Mouse (Mus musculus) liver, postnatal 0 days (tissue): ENCODE measurements around the gene Hoxb5. TPM values are rescaled to one million over a fixed set of nuclear protein-coding genes. Genes with fewer than 3 reads are reported as not detected.
A peak's percentile ranks its signal among the peaks of the same experiment; 100 is the strongest.

Experiments
- ATAC-seq: fragments of 200-750 bp; cut with Nextera tagmentation; 2 replicates; pipeline ENCODE4 v1.8.0; 2017; ENCODE audit warnings: mild to moderate bottlenecking, moderate library complexity
- DNase-seq: peaks from one replicate; pipeline ENCODE4 v3.0.0-alpha.2; 2016
- H3K27ac ChIP-seq: fragments of 300-500 bp; sonication (generic); 2 replicates; pipeline ENCODE4 v1.5.1; 2014; ENCODE audit warnings: antibody characterized with exemption, moderate library complexity, mild to moderate bottlenecking, low read depth
- H3K27me3 ChIP-seq: fragments of 300-500 bp; sonication (generic); 2 replicates; pipeline ENCODE4 v1.6.1; 2014; ENCODE audit warnings: low read length, control low read depth, mixed read lengths; ENCODE audit not compliant: insufficient read depth
- H3K36me3 ChIP-seq: fragments of 300-500 bp; sonication (generic); replicated peaks from 2 replicates; pipeline ENCODE4 v1.6.1; 2014; ENCODE audit warnings: mild to moderate bottlenecking, control low read depth, low read length, moderate library complexity, mixed read lengths; ENCODE audit not compliant: insufficient read depth
- H3K4me1 ChIP-seq: fragments of 300-500 bp; sonication (generic); 2 replicates; pipeline ENCODE4 v1.6.1; 2014; ENCODE audit warnings: antibody characterized with exemption, mild to moderate bottlenecking, control low read depth; ENCODE audit not compliant: insufficient read depth
- H3K4me2 ChIP-seq: fragments of 300-500 bp; sonication (generic); 2 replicates; pipeline ENCODE4 v1.6.1; 2014; ENCODE audit warnings: low read depth, mild to moderate bottlenecking, low read length, moderate library complexity, mixed read lengths
- H3K4me3 ChIP-seq: fragments of 300-500 bp; sonication (generic); 2 replicates; pipeline ENCODE4 v1.5.1; 2014; ENCODE audit warnings: low read depth, low read length
- H3K9ac ChIP-seq: fragments of 300-500 bp; sonication (generic); replicated peaks from 2 replicates; pipeline ENCODE4 v1.6.1; 2014; ENCODE audit warnings: mild to moderate bottlenecking, moderate library complexity
- H3K9me3 ChIP-seq: fragments of 300-500 bp; sonication (generic); 2 replicates; pipeline ENCODE4 v1.6.1; 2016; ENCODE audit warnings: mild to moderate bottlenecking, control low read depth, low read length, mixed read lengths
- CTCF ChIP-seq: sonication (generic); IDR thresholded peaks from 2 replicates; pipeline ENCODE4 v1.5.1; 2016; ENCODE audit warnings: antibody characterized with exemption, low read depth
- EP300 ChIP-seq: IDR thresholded peaks from 2 replicates; pipeline ENCODE4 v1.6.1; 2016; ENCODE audit warnings: antibody characterized with exemption, low read depth, mild to moderate bottlenecking
- WGBS: fragments of 180-500 bp; shearing (Covaris S2); extraction: QIAGEN DNeasy Blood & Tissue Kit; methylation state at CpG from one replicate; pipeline ENCODE4 v1.1.7; 2014; ENCODE audit not compliant: insufficient replicate concordance; 5-methylcytosine and 5-hydroxymethylcytosine counted together
- polyA plus RNA-seq: library from polyadenylated mRNA; unstranded; fragments of >200 nt; fragmentation: Nextera tagmentation; extraction: Ambion mirVana; gene quantifications from 2 replicates; pipeline ENCODE4 v1.2.1, GENCODE M21; 2015

The Hoxb5 gene
- polyA plus RNA-seq, 1 experiment from 2014 or later, result 0.75 TPM

DNA sequence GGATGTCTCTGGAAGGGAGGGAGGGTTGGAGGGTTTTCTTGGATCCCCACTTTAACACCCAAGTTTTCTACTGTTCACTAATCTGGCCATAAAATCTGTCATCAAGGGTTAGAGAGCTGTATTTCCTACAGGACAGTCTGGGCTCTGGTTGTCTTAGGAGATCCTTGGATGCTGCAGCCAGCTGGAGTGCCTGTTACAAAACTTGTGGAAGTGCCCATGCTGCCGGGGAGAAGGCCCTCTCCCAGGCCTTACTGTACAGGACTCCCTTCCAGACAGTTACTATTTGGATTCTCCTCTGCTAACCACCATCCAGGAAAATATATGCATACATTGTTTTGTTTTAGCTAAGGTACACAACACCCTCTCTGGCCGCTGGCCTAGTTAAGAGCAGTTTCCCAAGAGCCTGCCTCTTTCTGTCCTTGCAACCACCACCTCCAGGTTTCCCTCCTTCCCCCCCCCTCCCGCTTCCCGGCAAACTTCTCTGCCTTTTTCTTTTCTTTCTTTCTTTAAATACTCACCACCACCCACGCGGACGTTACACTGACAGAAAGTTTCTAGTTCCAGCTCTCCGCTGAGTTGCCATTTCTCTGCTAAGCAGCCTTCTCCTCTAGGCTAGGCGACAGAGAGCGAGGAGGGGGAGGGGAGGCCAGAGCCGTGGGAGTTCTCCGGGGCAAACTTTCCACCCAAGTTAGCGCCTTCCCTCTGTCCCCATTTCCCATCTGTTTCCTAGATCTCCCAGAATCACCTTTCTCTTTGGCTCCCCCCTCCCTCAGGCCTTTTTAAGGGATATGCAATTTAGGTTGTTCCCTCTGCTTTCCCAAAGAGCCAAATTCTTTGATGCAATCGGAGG lies 46.6 kb downstream of the Hoxb5 start:
- Histone ChIP-seq H3K36me3 (no peaks in the 10 kb centered on the region), H3K9ac (no peak overlapping the region), H3K4me1 (no peaks in the 10 kb centered on the region; the same call in 1 of the 2 replicates), H3K27ac (no peak overlapping the region), H3K9me3 (no peaks in the 10 kb centered on the region), H3K27me3 (peaks cover 91% of the 10 kb centered on the region), H3K4me2 (no peak overlapping the region), H3K4me3 (no peak overlapping the region)
- TF ChIP-seq CTCF (no peak), EP300 (no peak)
- ATAC-seq (no peak), DNase-seq (no peak)
- WGBS, result 44% methylated on average over 14 of the region's 14 CpGs

DNA sequence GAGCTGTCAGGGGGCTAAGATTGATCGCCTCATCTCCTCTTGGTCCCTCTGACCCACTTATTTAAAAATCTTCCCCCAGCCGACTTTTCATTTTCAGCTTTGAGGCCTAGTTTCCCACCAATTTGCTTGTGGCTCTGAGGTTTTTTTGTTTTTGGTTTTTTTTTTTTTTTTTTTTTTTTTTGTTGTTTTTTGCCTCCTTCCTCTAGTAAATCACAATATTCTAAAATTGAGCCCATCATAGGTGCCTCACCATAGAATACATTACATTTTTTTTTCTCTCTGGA lies 47.1 kb downstream of the Hoxb5 start, which contains the start of gene Hoxb2:
TSS of gene Hoxb2 (plus strand) at position 185 of the 284 bp plus-strand sequence.
- ATAC-seq (no peak), DNase-seq (no peak)
- Histone ChIP-seq H3K4me1 (no peaks in the 10 kb centered on the region), H3K36me3 (no peaks in the 10 kb centered on the region), H3K4me2 (no peak within 1 kb of the TSS), H3K9me3 (no peaks in the 10 kb centered on the region), H3K9ac (no peak within 1 kb of the TSS), H3K27ac (no peak within 1 kb of the TSS), H3K4me3 (no peak within 1 kb of the TSS), H3K27me3 (peaks cover 90% of the 10 kb centered on the region)
- TF ChIP-seq EP300, result no peak
- no peak for TF ChIP-seq CTCF
- WGBS, result 51% methylated on average over 2 of the region's 2 CpGs

DNA sequence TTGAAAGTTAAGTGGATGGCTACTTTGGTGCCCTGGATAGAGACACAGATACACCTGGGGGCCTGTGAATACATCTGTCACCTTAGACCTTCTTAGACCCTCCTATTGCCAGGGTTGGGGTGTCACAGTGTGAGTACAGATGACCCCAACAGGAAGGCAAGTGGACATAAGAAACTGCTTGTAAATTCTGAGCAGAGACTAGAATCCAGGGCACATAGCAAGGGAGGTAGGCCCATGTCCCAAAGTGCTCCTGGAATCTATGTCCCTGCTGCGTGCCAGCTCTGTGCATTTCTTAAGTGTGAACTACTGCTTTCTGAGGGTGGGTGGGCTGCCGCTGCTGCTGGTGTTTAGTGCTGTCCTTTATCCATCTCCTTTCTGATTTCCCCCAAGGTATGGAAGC lies 47.7 kb downstream of the Hoxb5 start:
- H3K9ac ChIP-seq, result no peak overlapping the region
- DNase-seq (no peak), ATAC-seq (no peak)
- no peak for TF ChIP-seq CTCF
- TF ChIP-seq EP300, result no peak
- H3K27ac ChIP-seq, result no peak overlapping the region
- no peaks in the 10 kb centered on the region for H3K4me1 ChIP-seq
- no peak overlapping the region for H3K4me2 ChIP-seq
- H3K27me3 ChIP-seq, result peaks cover 90% of the 10 kb centered on the region
- H3K36me3 ChIP-seq, result no peaks in the 10 kb centered on the region
- no peak overlapping the region for H3K4me3 ChIP-seq
- H3K9me3 ChIP-seq, result no peaks in the 10 kb centered on the region
- WGBS, result 79% methylated on average over 2 of the region's 2 CpGs

DNA sequence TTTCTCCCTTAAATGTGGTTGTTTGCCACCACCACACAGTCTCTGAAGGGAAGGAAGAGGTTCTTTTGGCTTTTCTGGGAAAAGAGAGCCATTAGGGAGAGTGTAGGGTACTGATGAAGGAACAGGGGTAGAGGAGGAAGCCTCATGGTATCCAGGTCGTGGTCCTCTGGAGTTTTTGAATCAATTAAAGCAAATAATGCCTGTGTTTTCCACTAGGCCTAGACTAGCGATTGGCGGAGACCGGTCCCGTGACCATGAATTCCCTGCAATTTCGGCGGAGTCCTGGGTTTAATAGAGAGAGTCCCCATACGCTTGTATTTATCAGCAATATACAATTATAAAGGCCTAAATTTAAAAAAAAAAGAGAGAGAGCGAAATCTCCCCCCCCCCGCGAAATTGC lies 48.2 kb downstream of the Hoxb5 start:
- H3K4me2 ChIP-seq, result peak overlapping the region; percentile 51; the same call in 1 of the 2 replicates
- no peak overlapping the region for H3K27ac ChIP-seq
- TF ChIP-seq CTCF (no peak), EP300 (no peak)
- no peak overlapping the region for H3K9ac ChIP-seq
- 30% methylated on average over 11 of the region's 11 CpGs for WGBS
- peaks cover 90% of the 10 kb centered on the region for H3K27me3 ChIP-seq
- DNase-seq (no peak), ATAC-seq (no peak)
- no peaks in the 10 kb centered on the region for H3K9me3 ChIP-seq
- peak overlapping the region; percentile 34; the same call in 1 of the 2 replicates for H3K4me3 ChIP-seq
- no peaks in the 10 kb centered on the region for H3K36me3 ChIP-seq
- no peaks in the 10 kb centered on the region for H3K4me1 ChIP-seq

DNA sequence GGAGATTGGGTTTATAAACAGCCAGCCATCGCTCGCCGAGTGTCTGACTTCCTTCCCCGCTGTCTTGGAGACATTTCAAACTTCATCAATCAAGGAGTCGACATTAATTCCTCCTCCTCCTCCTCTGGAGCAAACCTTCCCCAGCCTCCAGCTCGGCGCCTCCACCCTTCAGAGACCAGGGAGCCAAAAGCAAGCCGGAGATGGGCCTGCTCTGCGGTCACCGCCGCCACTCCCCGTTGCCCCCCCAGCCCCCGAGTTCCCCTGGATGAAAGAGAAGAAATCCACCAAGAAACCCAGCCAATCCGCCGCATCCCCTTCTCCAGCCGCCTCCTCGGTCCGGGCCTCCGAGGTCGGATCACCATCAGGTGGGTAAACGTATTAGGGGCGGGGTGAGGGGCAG lies 48.7 kb downstream of the Hoxb5 start:
- ATAC-seq (no peak), DNase-seq (no peak)
- H3K4me2 ChIP-seq, result peak overlapping the region; percentile 51
- peak overlapping the region; percentile 57; the same call in 1 of the 2 replicates for H3K27ac ChIP-seq
- H3K9me3 ChIP-seq, result no peaks in the 10 kb centered on the region
- peak overlapping the region; percentile 34 for H3K4me3 ChIP-seq
- no peak for TF ChIP-seq EP300
- TF ChIP-seq CTCF, result no peak
- WGBS, result 1% methylated on average over 21 of the region's 22 CpGs
- H3K9ac ChIP-seq, result peak overlapping the region; percentile 3; the same call in 1 of the 2 replicates
- no peaks in the 10 kb centered on the region for H3K4me1 ChIP-seq
- H3K36me3 ChIP-seq, result no peaks in the 10 kb centered on the region
- peaks cover 86% of the 10 kb centered on the region for H3K27me3 ChIP-seq

DNA sequence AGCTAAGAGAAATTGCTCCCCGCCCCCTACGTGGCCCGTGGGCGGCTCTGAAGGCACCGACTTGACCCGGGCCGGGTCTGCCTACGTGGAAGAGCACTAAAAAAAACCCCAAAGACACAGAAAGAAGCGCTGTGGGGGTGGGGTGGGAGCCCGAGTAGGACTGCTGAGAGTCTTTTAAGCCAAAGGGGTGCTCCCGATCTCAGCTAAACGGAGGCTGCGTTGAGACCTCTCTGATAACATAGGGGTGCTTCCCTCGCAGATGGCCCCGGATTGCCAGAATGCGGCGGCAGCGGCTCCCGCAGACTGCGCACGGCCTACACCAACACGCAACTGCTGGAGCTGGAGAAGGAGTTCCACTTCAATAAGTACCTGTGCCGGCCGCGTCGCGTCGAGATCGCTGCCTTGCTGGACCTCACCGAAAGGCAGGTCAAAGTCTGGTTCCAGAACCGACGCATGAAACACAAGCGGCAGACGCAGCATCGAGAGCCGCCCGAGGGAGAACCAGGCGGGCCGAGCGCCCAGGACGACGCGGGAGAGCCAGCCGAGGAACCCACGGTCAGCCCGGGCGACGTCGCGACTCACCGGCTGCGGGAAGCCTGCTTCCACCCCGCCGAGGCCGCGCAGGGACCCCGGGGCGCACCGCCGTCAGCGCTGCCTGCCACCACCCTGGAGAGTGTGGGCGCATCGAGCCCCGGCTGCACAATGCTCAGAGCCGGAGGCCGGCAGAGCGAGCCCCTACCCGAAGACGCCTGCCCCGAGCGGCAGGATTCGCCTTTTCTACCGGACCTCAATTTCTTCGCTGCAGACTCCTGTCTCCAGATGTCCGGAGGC lies 49.8 kb downstream of the Hoxb5 start:
- Histone ChIP-seq H3K36me3 (no peaks in the 10 kb centered on the region), H3K4me2 (peak overlapping the region; percentile 51), H3K4me1 (no peaks in the 10 kb centered on the region), H3K9me3 (no peaks in the 10 kb centered on the region), H3K9ac (peak overlapping the region; percentile 44), H3K27ac (peak overlapping the region; percentile 57), H3K4me3 (peak overlapping the region; percentile 34), H3K27me3 (peaks cover 84% of the 10 kb centered on the region)
- DNase-seq (no peak), ATAC-seq (no peak)
- no peak for TF ChIP-seq CTCF
- TF ChIP-seq EP300, result no peak
- WGBS, result under 1% methylated on average over 75 of the region's 75 CpGs
